Mouse (Mus musculus): ENCODE results near the gene Zfr.

Gene Zfr

DNA sequence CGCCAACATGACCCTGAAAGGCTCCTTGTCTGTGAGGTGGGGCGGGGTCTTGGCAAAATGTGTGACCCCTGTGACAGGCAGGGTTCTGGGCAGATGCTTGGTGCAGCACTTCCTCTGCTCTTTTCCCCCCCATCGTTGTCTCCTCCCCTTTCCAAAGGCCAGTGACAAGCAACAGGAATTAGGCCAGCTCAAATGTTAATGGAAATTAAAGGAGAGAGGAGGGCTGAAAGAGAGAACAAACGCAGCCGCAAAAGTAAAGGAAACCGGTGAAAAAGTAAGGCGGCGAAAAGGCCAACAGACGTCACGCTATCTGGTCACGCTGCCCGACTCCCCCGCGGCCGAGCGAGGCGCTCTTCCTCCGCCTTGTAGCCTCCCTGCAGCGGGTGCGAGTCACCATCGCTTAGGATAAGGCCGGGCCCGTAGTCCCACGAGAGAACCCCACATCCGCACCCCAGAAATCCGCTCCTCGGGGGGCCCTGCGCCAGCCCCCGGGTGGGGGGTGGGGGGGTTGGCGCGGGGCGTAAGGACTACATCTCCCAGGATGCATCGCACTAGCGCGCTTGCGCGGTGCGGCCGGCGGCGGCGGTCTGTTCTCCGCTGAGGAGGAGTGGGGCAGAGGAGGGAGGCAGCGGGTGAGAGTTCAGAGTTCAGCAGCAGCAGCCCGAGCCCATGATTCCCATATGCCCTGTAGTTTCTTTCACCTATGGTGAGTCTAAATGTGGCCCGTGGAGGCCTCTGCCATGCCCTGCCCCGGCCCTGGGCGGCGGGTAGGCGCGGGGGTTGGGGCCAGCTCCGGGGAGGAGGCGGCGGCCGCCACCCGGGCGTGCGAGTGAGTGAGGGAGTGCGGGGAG, at the start of gene Zfr:
Zfr (plus strand) TSS at position 590 of the 851 bp plus-strand sequence.
- DNase-seq (ENCODE audit: low spot score in 2 of 2) = peak; percentile 88 to 90

- no peak for DNase-seq (ENCODE audit: low spot score in 2 of 2)
These were observed 49.7 kb upstream of the Zfr start for GRCm38 (mm10) chr15:12067971-12068370.

GRCm38 (mm10) chr15:12068395-12069218, 49.0 kb upstream of the Zfr start:
- DNase-seq (ENCODE audit: low spot score in 2 of 2) = no peak

DNA sequence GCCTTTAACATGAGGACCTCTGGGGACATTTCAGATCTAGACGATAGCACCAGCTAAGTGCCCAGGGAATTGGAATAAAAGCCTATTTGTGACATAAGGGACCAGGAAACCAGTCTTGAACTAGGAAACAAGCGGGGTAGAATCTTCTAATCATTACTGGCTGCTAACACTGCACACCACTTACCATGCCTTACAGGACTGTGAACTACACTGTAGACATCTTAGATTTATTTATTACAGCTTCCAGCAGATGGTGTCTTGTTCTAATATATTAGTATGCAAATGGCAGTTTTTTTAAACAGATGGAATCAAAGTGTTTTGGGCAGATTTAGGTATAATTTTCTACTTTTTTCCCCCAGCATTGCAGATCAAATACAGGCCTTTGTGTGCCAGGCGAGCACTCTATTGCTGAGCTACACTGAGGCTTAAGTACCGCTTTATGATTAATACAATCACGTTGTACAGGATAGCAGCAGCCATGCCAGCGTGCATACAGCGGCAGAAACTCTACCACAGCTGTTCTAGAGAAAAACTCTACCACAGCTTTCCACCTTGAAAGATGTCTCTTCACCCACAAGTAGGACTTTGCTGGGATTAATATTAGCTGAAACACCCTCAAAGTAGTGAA, 44.8 kb upstream of the Zfr start:
- DNase-seq (ENCODE audit: low spot score in 2 of 2) = no peak

- no peak for DNase-seq (ENCODE audit: low spot score in 2 of 2)
These were observed 43.2 kb upstream of the Zfr start for GRCm38 (mm10) chr15:12074426-12074825.

DNA sequence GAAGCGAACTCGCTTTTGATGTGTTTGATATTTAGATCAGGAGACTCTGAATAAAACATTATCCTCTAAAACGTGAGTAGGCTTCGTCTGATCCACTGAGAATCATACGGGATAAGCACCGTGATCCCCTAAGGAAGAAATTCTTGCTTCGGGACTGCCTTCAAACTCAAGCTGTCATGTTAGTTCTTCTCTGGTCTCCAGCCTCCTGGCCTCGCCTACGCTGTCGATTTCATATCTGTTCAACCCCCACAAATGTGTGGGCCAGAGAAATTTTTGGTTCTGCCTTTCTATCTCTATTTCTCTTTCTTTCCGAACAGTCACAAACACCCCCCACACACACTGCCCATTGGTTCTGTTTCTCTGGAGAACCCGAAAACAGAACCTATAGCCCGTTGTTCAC, 35.3 kb upstream of the Zfr start:
- DNase-seq (ENCODE audit: low spot score in 2 of 2) = no peak

DNA sequence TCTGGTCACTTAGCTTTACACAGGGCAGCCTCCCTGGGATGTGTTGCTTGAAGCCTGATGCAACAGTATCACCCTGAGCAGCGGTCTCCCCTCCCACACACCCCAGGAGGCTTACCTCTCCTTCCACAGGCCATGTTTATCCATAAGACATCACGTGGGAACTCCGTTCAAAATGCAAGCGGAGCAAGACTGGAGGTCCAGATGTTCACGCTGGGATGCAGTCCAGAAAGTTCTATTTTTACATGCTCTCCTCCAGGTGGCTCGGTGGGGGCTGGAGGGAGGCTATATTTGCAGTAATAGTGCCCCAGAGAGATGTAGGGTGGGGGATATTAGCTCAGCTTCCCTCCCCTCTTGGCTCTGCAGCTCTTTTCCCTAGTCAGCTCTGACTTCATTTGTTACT, 33.5 kb upstream of the Zfr start:
- no peak for DNase-seq (ENCODE audit: low spot score in 2 of 2)

DNA sequence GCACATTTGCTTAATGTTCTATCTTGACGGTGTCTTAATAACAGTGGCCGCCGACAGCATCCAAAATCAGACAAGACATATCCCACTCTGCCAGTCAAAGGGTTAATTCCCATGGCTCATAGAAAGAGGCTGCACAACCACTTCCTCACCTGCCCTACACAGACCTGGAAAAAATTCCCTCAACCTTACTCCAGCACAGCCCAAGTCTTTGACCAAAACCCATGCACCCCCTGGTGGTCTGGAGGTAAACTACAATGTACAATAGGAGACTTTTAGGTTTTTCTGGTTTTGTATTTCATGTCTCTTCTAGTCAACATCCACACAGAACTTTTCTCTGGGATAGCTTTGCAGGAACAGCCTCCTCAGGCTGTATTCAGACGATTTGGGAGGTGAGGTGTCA, 32.8 kb upstream of the Zfr start:
- DNase-seq (ENCODE audit: low spot score in 2 of 2) = peak; percentile 33 to 60

- DNase-seq (ENCODE audit: low spot score in 2 of 2) = no peak
These were observed 30.0 kb upstream of the Zfr start for GRCm38 (mm10) chr15:12087634-12088033.

DNA sequence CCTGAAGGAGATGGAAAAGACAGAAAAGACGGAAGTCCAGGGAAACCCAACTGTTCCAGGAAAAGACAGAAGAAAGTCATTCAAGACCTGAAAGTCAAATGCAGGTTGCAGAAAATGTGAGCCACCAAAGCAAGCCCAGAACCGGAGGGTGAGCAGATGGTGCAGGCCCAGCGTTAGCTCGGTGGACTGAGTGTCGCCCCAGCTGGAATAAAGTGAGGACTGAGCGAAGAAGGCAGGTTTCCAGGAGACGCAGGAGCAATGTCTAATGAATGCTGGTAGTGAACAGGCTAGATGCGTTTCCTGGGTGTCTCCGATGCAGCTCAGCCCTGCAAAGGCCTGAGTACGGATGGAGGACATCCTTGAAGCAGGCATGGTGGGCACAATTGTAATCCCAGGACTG, 29.5 kb upstream of the Zfr start:
- no peak for DNase-seq (ENCODE audit: low spot score in 2 of 2)

DNA sequence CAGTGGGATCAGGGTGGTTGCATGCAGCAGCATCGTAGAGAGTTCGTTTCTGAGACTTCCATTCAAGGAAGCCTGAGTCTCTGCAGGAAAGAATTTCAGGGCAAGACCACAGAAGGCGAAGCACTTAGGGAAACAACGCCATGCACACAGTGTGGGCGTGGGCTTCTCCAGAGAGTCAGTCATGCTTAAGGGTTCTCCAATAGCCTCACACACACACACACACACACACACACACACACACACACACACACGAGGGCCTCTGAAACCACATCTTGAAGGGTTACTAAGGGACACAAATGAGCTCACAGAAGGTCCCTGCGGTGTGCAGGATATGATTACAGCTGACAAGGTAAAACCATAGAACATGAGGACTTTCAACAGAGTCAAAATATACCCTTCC, 27.5 kb upstream of the Zfr start:
- no peak for DNase-seq (ENCODE audit: low spot score in 2 of 2)

DNA sequence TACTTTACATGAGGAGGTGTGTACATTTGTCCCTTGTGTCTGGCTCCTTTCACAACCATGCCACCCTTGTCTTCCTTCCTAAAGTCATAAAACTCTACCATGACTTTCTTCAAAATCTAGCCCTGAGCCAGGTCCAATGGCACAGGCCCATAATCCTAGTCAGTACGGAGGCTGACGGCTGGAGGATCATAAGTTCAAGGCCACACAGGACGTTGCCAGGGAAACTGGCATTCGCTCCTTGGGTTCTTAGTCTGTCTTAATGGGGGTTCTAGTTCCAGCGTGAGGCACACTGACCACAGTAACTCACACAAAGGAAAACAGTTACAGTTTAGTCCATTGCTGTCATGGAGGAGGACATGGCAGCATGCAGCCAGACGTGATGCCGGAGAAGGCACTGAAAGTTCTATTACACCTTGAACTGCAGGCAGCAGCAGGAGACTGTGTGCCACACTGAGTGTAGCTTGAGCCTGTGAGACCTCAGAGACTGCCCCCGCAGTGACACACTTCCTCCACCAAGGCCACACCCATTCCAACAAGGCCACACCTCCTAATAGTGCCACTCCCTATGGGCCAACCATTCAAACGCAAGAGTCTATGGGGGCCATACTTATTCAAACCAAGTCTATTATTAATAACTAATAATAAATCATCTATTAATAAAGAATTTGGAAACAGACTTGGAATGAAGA, 26.5 kb upstream of the Zfr start:
- no peak for DNase-seq (ENCODE audit: low spot score in 2 of 2)

DNA sequence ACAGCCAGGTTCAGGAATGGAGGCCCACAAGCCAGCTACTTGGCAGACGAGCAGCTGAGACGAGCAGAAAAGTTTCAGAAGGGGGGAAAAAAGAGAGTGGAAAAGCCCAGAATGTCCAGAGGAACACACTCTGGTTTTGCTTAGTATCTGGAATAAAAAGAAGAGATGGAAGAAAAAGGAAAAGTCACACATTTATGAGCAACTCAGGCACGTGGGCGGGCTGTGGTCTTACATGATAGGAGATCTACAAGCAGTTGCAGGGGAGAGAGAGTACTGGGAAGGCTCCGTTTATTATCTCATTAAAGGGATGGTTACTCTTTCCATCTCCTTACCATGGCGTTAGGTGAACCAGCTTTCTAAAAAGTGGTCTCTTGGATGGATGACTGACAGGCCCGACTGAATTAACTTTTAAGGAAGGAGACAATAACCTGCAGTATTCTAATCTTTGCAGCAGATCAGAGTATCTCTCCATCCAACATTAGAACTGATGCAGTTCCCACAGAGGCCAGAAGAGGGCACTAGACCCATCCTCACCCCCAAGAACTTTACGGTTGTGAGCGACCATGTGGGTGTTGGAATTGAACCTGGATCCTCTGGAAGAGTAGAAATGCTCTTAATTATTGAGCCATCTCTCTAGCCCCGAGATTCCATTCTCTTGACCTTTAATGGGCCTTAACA, 25.7 kb upstream of the Zfr start:
- peak; percentile 26 to 39 for DNase-seq (ENCODE audit: low spot score in 2 of 2)

- DNase-seq (ENCODE audit: low spot score in 2 of 2) = no peak
These were observed 24.3 kb upstream of the Zfr start for GRCm38 (mm10) chr15:12093026-12093960.

GRCm38 (mm10) chr15:12093961-12094566, 23.6 kb upstream of the Zfr start:
- no peak for DNase-seq (ENCODE audit: low spot score in 2 of 2)

GRCm38 (mm10) chr15:12096447-12096846, 21.2 kb upstream of the Zfr start:
- DNase-seq (ENCODE audit: low spot score in 2 of 2) = no peak

GRCm38 (mm10) chr15:12097344-12097743, 20.3 kb upstream of the Zfr start:
- DNase-seq (ENCODE audit: low spot score in 2 of 2) = no peak

- DNase-seq (ENCODE audit: low spot score in 2 of 2) = no peak
These were observed 16.7 kb upstream of the Zfr start for GRCm38 (mm10) chr15:12100912-12101311.

GRCm38 (mm10) chr15:12103763-12104162, 13.9 kb upstream of the Zfr start:
- peak in 1 of 2 experiments; percentile 42 for DNase-seq (ENCODE audit: low spot score in 2 of 2)

GRCm38 (mm10) chr15:12104827-12105226, 12.8 kb upstream of the Zfr start:
- no peak for DNase-seq (ENCODE audit: low spot score in 2 of 2)

All from urinary bladder, postnatal 36 days (tissue).